Mouse (Mus musculus) urinary bladder, postnatal 10 days (tissue): ENCODE results near the gene Il22ra2.
"Not testable (repeated sequence)": the region's sequence is repeated elsewhere in the genome, so short reads cannot be mapped to it uniquely, and the experiment has no call there.

Experiments
- DNase-seq: peaks from one replicate; pipeline ENCODE4 v3.0.0; 2022; ENCODE audit warnings: low spot score

Gene Il22ra2

DNA sequence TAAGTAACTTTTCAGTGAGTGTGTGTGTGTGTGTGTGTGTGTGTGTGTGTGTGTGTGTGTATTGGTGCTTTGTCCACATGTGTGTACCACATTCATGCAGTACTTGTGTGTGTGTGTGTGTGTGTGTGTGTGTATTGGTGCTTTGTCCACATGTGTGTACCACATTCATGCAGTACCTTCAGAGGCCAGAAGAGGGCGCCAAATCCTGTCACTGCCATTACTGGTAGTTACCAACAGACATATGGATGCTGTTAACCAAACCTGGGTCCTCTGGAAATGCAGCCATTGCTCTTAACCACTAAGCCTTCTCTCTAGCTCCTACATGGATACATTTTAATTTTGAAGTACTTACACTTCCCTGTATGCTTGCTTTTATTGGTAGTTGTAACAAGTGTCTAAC is 20.3 kb upstream of the Il22ra2 start:
- DNase-seq, result not testable (repeated sequence)

DNA sequence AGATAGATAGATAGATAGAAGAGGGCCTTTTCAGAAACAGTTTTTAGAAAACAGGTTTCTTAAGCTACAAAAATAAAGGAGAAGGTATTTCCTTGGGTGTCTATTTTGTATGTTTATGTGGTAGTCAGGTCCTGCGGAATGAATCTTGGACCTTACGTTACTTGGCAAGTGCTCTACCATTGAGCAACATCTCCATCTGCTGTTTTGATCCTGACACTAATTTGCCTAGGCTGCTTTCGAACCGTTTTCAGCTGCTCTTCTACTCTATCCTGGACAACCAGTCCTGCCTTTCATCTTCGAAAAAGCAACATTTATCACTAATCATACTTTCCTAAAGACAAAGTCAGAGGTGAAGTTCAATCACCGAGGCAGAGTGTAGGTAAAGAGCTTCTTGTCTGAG is 18.6 kb upstream of the Il22ra2 start:
- DNase-seq, result no peak

GRCm38 (mm10) chr10:19609125-19609524 is 12.7 kb upstream of the Il22ra2 start:
- no peak for DNase-seq

GRCm38 (mm10) chr10:19611616-19612015 is 10.2 kb upstream of the Il22ra2 start:
- no peak for DNase-seq

- no peak for DNase-seq
Observed at GRCm38 (mm10) chr10:19613111-19613753, 8.6 kb upstream of the Il22ra2 start.

DNA sequence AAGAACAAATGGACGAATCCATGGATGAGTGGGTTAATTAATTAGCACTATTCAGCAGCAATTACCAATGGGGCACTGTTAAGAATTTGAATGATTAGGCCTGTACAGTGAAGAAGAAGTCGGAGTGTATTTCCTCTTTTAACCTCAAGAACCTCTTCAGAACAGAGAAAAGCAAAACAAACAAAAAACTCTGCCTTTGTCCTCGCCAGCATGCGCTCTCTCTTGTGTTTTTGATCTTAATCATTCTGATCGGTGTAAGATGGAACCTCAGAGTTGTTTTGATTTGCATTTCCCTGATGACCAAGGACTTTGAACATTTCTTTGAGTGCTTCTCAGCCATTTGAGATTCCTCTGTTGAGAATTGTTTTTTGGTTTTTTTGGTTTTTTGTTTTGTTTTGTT is 2.1 kb upstream of the Il22ra2 start:
- DNase-seq, result no peak

DNA sequence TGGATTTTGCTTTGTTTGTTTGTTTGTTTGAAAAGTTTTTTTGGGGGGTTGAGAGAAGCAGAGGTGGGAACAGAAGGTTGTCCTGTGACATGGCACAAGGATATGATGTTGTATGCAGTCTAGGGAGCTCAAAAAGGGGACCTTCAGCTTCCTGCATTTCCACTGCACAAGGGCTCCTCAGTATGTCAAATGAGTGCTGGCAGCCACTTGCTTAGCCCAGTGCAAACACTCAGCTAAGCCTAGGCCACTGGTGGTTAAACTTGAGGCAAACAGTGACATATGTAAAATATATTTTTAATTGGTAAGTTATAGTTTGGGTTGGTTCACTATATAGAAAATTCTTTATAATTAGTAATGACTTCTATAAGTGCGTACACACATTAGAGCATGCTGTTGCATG is 2.8 kb downstream of the Il22ra2 start:
- DNase-seq, result no peak

DNA sequence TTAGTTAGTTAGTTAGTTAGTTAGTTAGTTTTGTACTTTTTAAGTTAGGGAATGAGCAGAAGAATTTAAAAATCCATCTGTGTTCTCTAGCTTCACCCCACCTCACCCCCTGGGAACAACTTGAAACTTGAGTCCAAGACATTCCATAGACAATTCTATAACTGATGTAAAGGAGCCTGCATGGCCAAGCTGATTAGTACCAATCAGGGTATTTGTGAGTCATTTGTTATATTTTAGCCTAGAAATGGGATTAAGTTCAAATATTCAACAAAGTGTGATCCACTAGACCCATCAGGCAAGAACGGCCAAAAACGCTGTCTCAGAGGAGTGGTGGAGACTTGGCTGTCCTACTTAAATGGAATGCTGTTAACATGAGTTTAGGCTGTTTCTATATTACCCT is 5.5 kb downstream of the Il22ra2 start:
- no peak for DNase-seq

GRCm38 (mm10) chr10:19627748-19628147 is 6.0 kb downstream of the Il22ra2 start:
- DNase-seq, result no peak

DNA sequence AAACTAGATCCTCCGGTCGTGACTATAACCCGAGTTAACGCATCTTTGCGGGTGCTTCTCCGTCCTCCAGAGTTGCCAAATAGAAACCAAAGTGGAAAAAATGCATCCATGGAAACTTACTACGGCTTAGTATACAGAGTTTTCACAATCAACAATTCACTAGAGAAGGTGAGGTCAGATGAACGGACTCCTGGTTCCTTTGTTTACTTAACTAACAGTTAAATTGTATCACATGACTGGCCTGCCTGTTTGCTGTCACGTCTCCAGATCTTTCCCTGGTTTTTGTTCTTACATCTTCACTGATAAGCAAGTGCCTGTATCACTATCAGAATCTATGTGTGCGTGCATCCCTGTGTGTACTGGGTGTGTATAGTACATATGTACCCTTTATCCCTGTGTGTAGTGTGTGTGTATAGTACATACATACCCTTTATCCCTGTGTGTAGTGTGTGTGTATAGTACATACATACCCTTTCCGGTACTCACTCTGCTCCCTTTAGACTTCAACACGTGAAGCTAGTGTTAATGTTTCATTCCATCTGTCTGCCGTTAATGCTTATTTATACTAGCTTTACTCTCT is 9.9 kb downstream of the Il22ra2 start:
- no peak for DNase-seq

DNA sequence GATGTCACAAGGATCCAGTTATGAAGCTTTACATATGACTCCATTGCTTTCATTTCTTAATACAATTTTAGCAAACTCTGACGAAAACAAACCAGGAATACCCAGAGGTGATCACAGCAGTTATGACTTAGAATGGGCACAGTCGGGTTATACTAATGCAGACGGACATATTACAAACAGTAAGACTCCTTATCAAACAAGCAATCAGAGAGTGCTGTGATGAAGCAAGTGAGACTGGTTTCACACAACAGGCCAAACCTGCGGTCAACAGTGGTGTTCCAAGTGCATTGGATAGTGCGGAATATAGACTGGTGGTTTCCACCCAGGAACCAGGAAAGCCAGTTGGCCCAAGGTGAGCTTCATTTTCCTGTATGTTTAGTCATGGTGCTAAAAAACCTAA is 17.1 kb downstream of the Il22ra2 start:
- no peak for DNase-seq

GRCm38 (mm10) chr10:19639630-19640029 is 17.8 kb downstream of the Il22ra2 start:
- DNase-seq, result no peak

GRCm38 (mm10) chr10:19645119-19645518 is 23.3 kb downstream of the Il22ra2 start:
- no peak for DNase-seq

GRCm38 (mm10) chr10:19657426-19657825 is 35.6 kb downstream of the Il22ra2 start:
- no peak for DNase-seq

DNA sequence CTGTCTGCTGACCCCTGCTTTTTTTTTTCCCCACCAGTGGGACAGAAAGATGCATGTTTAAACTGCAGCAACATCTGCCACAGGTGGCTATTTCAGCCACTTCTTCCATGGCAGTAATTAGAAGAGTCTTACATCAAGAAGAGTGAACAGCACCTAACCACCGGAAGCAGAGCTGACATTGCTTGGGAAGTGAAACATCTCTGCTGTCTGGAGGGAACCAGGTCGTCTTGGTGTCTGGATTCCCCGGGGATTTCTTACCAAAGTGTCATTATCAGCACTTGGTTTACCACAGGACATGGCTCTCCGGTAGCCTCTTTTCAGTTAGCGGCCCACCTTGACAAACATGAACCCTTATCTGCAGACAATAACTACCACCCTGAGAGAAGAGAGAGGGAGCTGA is 38.2 kb downstream of the Il22ra2 start:
- DNase-seq, result no peak

DNA sequence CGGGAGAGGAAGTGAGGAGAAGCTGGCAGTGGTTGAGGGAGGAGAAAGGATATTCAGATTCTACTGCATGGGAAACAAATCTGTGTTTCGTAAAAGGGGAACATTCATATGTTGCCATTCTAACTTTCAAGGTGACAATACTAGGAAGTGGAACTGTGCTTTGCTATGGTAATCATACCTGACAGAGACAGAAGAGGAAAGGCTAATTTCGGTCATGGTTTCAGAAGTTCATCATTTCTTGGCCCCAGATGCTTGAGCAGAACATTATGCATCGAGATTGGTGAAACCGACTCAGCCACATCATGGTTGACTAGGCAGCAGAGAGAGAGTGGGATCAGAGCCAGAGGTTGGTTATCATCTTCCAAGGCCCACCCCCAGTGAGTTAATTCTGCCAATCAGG is 47.2 kb downstream of the Il22ra2 start:
- DNase-seq, result no peak

- DNase-seq, result no peak
Observed at GRCm38 (mm10) chr10:19672015-19672414, 50.2 kb downstream of the Il22ra2 start.

DNA sequence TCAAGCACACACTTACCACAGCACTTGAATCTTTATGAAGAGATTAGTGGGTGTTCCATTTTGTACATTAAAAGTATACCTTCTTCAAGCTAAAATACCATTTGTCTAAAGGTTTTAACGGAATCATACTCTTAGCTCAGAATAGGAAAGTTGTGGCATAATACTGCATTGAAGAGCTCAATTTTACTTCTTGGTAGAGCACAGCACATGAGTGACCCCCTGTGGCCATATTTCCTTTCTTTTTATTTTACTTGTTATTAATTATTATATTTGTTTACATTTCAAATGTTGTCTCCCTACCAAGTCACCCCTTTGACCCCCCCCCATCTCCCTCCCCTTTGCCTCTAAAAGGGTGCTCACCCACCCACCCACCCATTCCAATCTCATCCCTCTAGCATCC is 51.3 kb downstream of the Il22ra2 start:
- no peak for DNase-seq
